Mouse (Mus musculus) kidney, adult 2 months (tissue): ENCODE measurements around the gene Majin.

ENCODE experiments used
- CTCF ChIP-seq: fragments of 200-500 bp; conservative IDR thresholded peaks from 2 replicates; pipeline ENCODE4 v1.5.1; 2011; ENCODE audit warnings: low read depth, mild to moderate bottlenecking, control low read depth, low read length, moderate library complexity, mixed read lengths; ENCODE audit not compliant: insufficient read depth, insufficient read length
- POLR2A ChIP-seq: fragments of 200-500 bp; IDR thresholded peaks from one replicate; pipeline ENCODE4 v1.6.1; 2011; ENCODE audit warnings: low read depth, low read length, control low read depth

GRCm38 (mm10) chr19:6272053-6272452 is 87.9 kb downstream of the Majin start:
- TF ChIP-seq POLR2A: no peak
- no peak for TF ChIP-seq CTCF
